Mouse (Mus musculus) adipocyte (in vitro differentiated cells): ENCODE results near the gene Slc30a2.
"Not testable (repeated sequence)": the region's sequence is repeated elsewhere in the genome, so short reads cannot be mapped to it uniquely, and the experiment has no call there.

ENCODE experiments used
- DNase-seq: peaks from one replicate; pipeline ENCODE4 v3.0.0-alpha.2; 2016; ENCODE audit warnings: low spot score

Gene Slc30a2

GRCm38 (mm10) chr4:134359649-134360048 is 16.7 kb downstream of the Slc30a2 start:
- DNase-seq, result no peak

- DNase-seq, result no peak
Observed at GRCm38 (mm10) chr4:134361215-134361614, 18.2 kb downstream of the Slc30a2 start.

GRCm38 (mm10) chr4:134362124-134362523 is 19.1 kb downstream of the Slc30a2 start:
- DNase-seq, result no peak

GRCm38 (mm10) chr4:134362586-134362985 is 19.6 kb downstream of the Slc30a2 start:
- DNase-seq, result no peak

- no peak for DNase-seq
Observed at GRCm38 (mm10) chr4:134365280-134365679, 22.3 kb downstream of the Slc30a2 start.

GRCm38 (mm10) chr4:134370649-134371221 is 27.8 kb downstream of the Slc30a2 start:
- no peak for DNase-seq

- DNase-seq, result no peak
Observed at GRCm38 (mm10) chr4:134371316-134371855, 28.4 kb downstream of the Slc30a2 start.

GRCm38 (mm10) chr4:134372294-134372747 is 29.3 kb downstream of the Slc30a2 start:
- DNase-seq, result peak; percentile 40

GRCm38 (mm10) chr4:134373295-134373694 is 30.3 kb downstream of the Slc30a2 start:
- no peak for DNase-seq

- no peak for DNase-seq
Observed at GRCm38 (mm10) chr4:134374306-134374705, 31.3 kb downstream of the Slc30a2 start.

GRCm38 (mm10) chr4:134378089-134378615 is 35.2 kb downstream of the Slc30a2 start:
- DNase-seq, result no peak

GRCm38 (mm10) chr4:134379510-134379909 is 36.5 kb downstream of the Slc30a2 start:
- DNase-seq, result no peak

- DNase-seq, result not testable (repeated sequence)
Observed at GRCm38 (mm10) chr4:134383750-134384149, 40.8 kb downstream of the Slc30a2 start, which contains the start of gene Extl1. Extl1 (minus strand) TSS chr4:134383850.

GRCm38 (mm10) chr4:134387268-134387667 is 44.3 kb downstream of the Slc30a2 start:
- no peak for DNase-seq

- DNase-seq, result peak; percentile 45
Observed at GRCm38 (mm10) chr4:134388397-134388796, 45.4 kb downstream of the Slc30a2 start.

GRCm38 (mm10) chr4:134391636-134392035 is 48.7 kb downstream of the Slc30a2 start:
- DNase-seq, result no peak

GRCm38 (mm10) chr4:134392595-134392994 is 49.6 kb downstream of the Slc30a2 start:
- no peak for DNase-seq

- no peak for DNase-seq
Observed at GRCm38 (mm10) chr4:134393026-134393425, 50.0 kb downstream of the Slc30a2 start.

GRCm38 (mm10) chr4:134395142-134395541 is 52.2 kb downstream of the Slc30a2 start:
- no peak for DNase-seq

- DNase-seq, result peak; percentile 97
Observed at GRCm38 (mm10) chr4:134395977-134396825, 53.2 kb downstream of the Slc30a2 start, which contains the start of gene Pafah2. Pafah2 (plus strand) TSS chr4:134396320.

- DNase-seq, result peak; percentile 55
Observed at GRCm38 (mm10) chr4:134397121-134397520, 54.1 kb downstream of the Slc30a2 start.

- DNase-seq, result no peak
Observed at GRCm38 (mm10) chr4:134397732-134398131, 54.8 kb downstream of the Slc30a2 start.

GRCm38 (mm10) chr4:134400206-134400605 is 57.2 kb downstream of the Slc30a2 start:
- no peak for DNase-seq
